ENCODE assay signal across 19 mouse cellular contexts in the genomic region with DNA sequence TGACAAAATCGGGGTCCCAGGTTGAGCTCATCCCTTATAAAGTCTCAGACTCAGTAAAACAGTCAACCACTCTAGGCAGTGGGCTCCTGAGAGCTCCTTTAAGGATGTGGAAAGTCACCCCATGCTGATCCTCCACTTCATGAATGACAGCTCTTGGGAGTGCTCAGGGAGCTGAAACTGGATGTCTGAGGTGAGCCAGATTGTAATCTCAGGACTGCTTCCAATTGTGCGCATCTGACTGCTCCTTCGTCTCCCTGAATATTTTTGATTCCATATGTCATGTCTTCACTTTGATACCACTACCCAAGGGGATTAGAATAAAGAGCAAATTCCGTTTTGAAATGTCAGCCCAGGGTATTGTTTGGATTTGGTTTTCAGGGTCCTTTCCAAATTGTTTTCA.
"Had no signal": no experiment of that assay in that cellular context is flagged by ENCODE, and none has a peak within 500 bp of the region (broad histone marks: within the 10 kb centered on the region; RNA-seq: fewer than 3 reads in every experiment).

No protein-coding gene starts in this region.

- H3K36me3 ChIP-seq: kidney, embryonic 15.5 days; limb, embryonic 10.5 days; limb, embryonic 13.5 days; liver, embryonic 12.5 days; liver, embryonic 15.5 days; lung, embryonic 15.5 days; midbrain, embryonic 10.5 days had no signal

- H3K27ac ChIP-seq: kidney, embryonic 15.5 days; limb, embryonic 10.5 days; limb, embryonic 13.5 days; liver, embryonic 12.5 days; liver, embryonic 15.5 days; lung, embryonic 15.5 days; midbrain, embryonic 10.5 days had no signal

- H3K4me1 ChIP-seq: kidney, embryonic 15.5 days; limb, embryonic 10.5 days; limb, embryonic 13.5 days; liver, embryonic 12.5 days; liver, embryonic 15.5 days; lung, embryonic 15.5 days; megakaryocyte, embryonic 14.5 days; midbrain, embryonic 10.5 days had no signal

- H3K9me3 ChIP-seq: kidney, embryonic 15.5 days; limb, embryonic 10.5 days; limb, embryonic 13.5 days; liver, embryonic 15.5 days; lung, embryonic 15.5 days; midbrain, embryonic 10.5 days had no signal

- H3K27me3 ChIP-seq: kidney, embryonic 15.5 days; limb, embryonic 13.5 days; liver, embryonic 12.5 days; liver, embryonic 15.5 days; lung, embryonic 15.5 days; megakaryocyte, embryonic 14.5 days had no signal

- H3K9ac ChIP-seq: kidney, embryonic 15.5 days; limb, embryonic 13.5 days; liver, embryonic 12.5 days; liver, embryonic 15.5 days; lung, embryonic 15.5 days had no signal

- H3K4me3 ChIP-seq: kidney, embryonic 15.5 days; limb, embryonic 10.5 days; limb, embryonic 13.5 days; liver, embryonic 12.5 days; liver, embryonic 15.5 days; lung, embryonic 15.5 days; megakaryocyte, embryonic 14.5 days; midbrain, embryonic 10.5 days had no signal

- H3K4me2 ChIP-seq: kidney, embryonic 15.5 days; limb, embryonic 13.5 days; liver, embryonic 12.5 days; liver, embryonic 15.5 days; lung, embryonic 15.5 days had no signal

- DNase-seq: kidney, adult 8-10 months; kidney, postnatal 10 days; kidney, postnatal 36 days; layer of hippocampus, postnatal 36 days; liver; lung, adult 18-20 months; lung, postnatal 10 days; lung, postnatal 36 days; thymus, adult 18-20 months; thymus, postnatal 36 days had no signal

- ATAC-seq: liver, embryonic 12.5 days; midbrain, embryonic 16.5 days had no signal
